Mouse (Mus musculus) stomach, postnatal 0 days (tissue): Measurements from ENCODE around the gene Prkce. TPM values are rescaled to one million over a fixed set of nuclear protein-coding genes. Genes with fewer than 3 reads are reported as not detected.

Source experiments
- ATAC-seq: fragments of 200-750 bp; cut with Nextera tagmentation; 2 replicates; pipeline ENCODE4 v1.8.0; 2017; ENCODE audit not compliant: low FRiP score, low TSS enrichment
- DNase-seq: peaks from one replicate; pipeline ENCODE4 v3.0.0-alpha.2; 2016; ENCODE audit warnings: low spot score
- H3K27ac ChIP-seq: fragments of 300-500 bp; sonication (generic); replicated peaks from 2 replicates; pipeline ENCODE4 v1.5.1; 2014; ENCODE audit warnings: mild to moderate bottlenecking, control low read depth
- H3K27me3 ChIP-seq: fragments of 300-500 bp; sonication (generic); 2 replicates; pipeline ENCODE4 v1.6.1; 2014; ENCODE audit warnings: low read length; ENCODE audit not compliant: control insufficient read depth, insufficient read depth
- H3K36me3 ChIP-seq: fragments of 300-500 bp; sonication (generic); 2 replicates; pipeline ENCODE4 v1.6.1; 2014; ENCODE audit warnings: low read length, mixed read lengths; ENCODE audit not compliant: control insufficient read depth, insufficient read depth
- H3K4me1 ChIP-seq: fragments of 300-500 bp; sonication (generic); replicated peaks from 2 replicates; pipeline ENCODE4 v1.6.1; 2014; ENCODE audit warnings: antibody characterized with exemption; ENCODE audit not compliant: control insufficient read depth, insufficient read depth
- H3K4me2 ChIP-seq: fragments of 300-500 bp; sonication (generic); replicated peaks from 2 replicates; pipeline ENCODE4 v1.6.1; 2014; ENCODE audit warnings: low read depth, mild to moderate bottlenecking, control low read depth, moderate library complexity
- H3K4me3 ChIP-seq: fragments of 300-500 bp; sonication (generic); 2 replicates; pipeline ENCODE4 v1.5.1; 2014; ENCODE audit warnings: low read depth, low read length, control low read depth
- H3K9ac ChIP-seq: fragments of 300-500 bp; sonication (generic); 2 replicates; pipeline ENCODE4 v1.6.1; 2014; ENCODE audit warnings: mild to moderate bottlenecking, low read length, control low read depth, mixed read lengths
- H3K9me3 ChIP-seq: fragments of 300-500 bp; sonication (generic); 2 replicates; pipeline ENCODE4 v1.6.1; 2016; ENCODE audit warnings: low read length; ENCODE audit not compliant: control insufficient read depth
- CTCF ChIP-seq: IDR thresholded peaks from 2 replicates; pipeline ENCODE4 v1.5.1; 2016; ENCODE audit warnings: antibody characterized with exemption, low read depth, mild to moderate bottlenecking, moderate library complexity
- EP300 ChIP-seq: optimal IDR thresholded peaks from 2 replicates; pipeline ENCODE3; 2016; ENCODE audit warnings: antibody characterized with exemption
- WGBS: fragments of 180-500 bp; shearing (Covaris S2); extraction: QIAGEN DNeasy Blood & Tissue Kit; methylation state at CpG from one replicate; pipeline ENCODE4 v1.1.7; 2014; 5-methylcytosine and 5-hydroxymethylcytosine counted together
- polyA plus RNA-seq: library from polyadenylated mRNA; unstranded; fragments of >200 nt; fragmentation: Nextera tagmentation; extraction: Ambion mirVana; gene quantifications from 2 replicates; pipeline ENCODE4 v1.2.1, GENCODE M21; 2015

The Prkce gene
- polyA plus RNA-seq, 1 experiment from 2014 or later: 3.4 TPM

DNA sequence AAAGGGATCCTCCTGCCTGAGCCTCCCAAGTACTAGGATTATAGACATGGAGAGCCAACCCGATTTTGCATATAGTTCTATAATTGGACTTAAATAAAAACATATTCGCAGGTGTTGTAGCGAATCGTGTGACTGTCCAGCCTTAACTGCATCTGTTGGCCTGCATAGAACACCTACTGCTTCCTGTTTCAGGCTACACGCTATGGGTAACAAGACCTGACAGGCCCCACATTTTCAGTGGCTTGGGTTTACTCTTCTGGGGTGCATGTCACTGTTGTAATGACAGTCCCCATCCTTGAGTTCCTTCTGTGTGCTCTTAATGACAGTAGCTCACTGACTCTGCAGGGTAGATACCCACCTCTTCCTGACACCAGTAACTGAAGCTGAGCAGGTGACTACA lies 278.3 kb downstream of the Prkce start:
- ATAC-seq (no peak), DNase-seq (no peak)
- no peaks in the 10 kb centered on the region for H3K36me3 ChIP-seq
- H3K27ac ChIP-seq: no peak overlapping the region
- WGBS: 89% methylated on average over 5 of the region's 5 CpGs
- H3K4me2 ChIP-seq: no peak overlapping the region
- H3K4me1 ChIP-seq: peaks cover 5% of the 10 kb centered on the region
- H3K4me3 ChIP-seq: no peak overlapping the region
- TF ChIP-seq EP300 (no peak), CTCF (no peak)
- H3K9ac ChIP-seq: no peak overlapping the region
- no peaks in the 10 kb centered on the region for H3K9me3 ChIP-seq
- H3K27me3 ChIP-seq: no peaks in the 10 kb centered on the region

DNA sequence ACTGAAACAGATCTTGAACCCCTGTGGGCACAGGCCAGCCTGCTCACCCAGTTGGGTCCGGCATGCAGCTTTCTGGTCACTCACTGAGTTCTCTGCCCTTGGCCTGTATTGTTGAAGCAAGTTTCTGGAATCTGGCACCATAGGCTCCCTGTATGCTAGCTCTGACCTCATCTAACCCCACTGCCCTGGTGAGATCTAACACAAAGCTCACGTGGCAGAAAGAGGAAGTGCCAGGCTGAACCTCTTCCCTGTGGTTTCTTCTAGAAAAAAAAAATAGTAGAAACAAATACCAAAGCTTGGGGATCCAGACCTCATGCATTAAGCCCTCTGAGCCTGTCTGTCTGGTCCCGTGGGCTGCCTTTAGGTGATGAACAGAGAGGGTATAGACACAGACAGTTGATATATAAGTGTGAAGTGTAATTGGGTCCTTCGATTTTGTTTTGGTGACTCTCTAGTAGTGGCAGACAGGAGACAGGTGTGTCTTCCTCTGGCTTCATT lies 279.6 kb downstream of the Prkce start:
- no peak for TF ChIP-seq CTCF
- no peak for TF ChIP-seq EP300
- 73% methylated on average over 4 of the region's 4 CpGs for WGBS
- DNase-seq: no peak
- Histone ChIP-seq H3K9me3 (no peaks in the 10 kb centered on the region), H3K9ac (no peak overlapping the region), H3K36me3 (no peaks in the 10 kb centered on the region), H3K4me1 (peaks cover 5% of the 10 kb centered on the region), H3K27ac (no peak overlapping the region), H3K4me2 (no peak overlapping the region), H3K4me3 (no peak overlapping the region), H3K27me3 (no peaks in the 10 kb centered on the region)
- no peak for ATAC-seq

DNA sequence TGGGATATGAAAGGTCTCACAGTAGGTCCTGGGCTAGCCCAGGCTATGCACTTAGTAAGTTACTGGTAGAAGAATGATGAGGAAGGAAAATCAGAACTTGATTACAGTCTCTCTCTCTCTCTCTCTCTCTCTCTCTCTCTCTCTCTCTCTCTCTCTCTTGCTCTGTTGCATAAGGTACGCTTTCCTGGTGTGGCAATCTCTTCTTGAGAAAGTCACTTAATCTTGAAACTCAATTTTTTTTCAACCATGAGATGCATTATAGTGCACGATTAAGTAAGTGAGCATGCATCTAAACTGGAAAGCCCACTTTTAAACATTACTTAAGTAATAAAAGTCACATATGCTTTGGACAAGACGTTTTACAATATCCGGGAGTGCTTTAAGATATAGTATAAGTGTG lies 285.3 kb downstream of the Prkce start:
- ATAC-seq (no peak), DNase-seq (no peak)
- 75% methylated on average over 4 of the region's 4 CpGs for WGBS
- Histone ChIP-seq H3K4me1 (no peaks in the 10 kb centered on the region), H3K9me3 (no peaks in the 10 kb centered on the region), H3K9ac (no peak overlapping the region), H3K4me3 (no peak overlapping the region), H3K27ac (no peak overlapping the region), H3K36me3 (no peaks in the 10 kb centered on the region), H3K27me3 (no peaks in the 10 kb centered on the region), H3K4me2 (no peak overlapping the region)
- TF ChIP-seq CTCF (no peak), EP300 (no peak)

DNA sequence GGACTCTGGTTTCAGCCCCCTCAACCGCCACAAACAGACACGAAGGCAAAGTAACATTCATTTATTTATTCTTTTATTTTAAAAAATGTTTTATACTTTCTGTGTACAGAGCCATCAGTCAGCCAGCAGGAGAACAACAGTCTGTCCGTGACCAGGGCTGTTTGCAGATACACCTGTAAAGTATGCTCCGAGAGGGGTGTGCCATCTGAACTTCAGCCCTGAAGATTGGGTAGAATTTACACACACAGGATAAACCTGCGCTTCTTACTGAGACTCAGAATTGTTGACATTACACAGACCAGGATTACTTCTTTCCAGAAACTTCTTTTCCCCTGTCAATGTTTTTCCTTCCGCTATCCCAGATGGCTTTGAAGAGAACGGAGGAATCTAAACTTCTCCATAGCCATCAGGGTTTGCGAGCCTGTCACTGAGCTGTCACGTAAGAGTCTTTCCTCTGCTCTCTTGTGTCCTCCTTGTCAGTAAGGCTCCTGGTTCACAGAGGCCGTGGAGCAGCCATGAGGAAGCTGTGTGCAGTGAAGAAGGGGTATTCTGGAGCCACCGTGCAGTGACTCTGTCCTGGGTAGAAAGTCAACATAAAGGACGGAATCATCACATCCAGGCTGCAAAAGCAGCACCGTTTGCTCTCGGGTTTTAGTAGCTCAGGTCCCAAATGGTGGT lies 286.2 kb downstream of the Prkce start:
- no peak for TF ChIP-seq EP300
- TF ChIP-seq CTCF: no peak
- DNase-seq (no peak), ATAC-seq (no peak)
- Histone ChIP-seq H3K4me2 (no peak overlapping the region), H3K9me3 (no peaks in the 10 kb centered on the region), H3K36me3 (no peaks in the 10 kb centered on the region), H3K9ac (no peak overlapping the region), H3K27ac (no peak overlapping the region), H3K4me1 (no peaks in the 10 kb centered on the region), H3K4me3 (no peak overlapping the region), H3K27me3 (no peaks in the 10 kb centered on the region)
- WGBS: 54% methylated on average over 14 of the region's 14 CpGs

DNA sequence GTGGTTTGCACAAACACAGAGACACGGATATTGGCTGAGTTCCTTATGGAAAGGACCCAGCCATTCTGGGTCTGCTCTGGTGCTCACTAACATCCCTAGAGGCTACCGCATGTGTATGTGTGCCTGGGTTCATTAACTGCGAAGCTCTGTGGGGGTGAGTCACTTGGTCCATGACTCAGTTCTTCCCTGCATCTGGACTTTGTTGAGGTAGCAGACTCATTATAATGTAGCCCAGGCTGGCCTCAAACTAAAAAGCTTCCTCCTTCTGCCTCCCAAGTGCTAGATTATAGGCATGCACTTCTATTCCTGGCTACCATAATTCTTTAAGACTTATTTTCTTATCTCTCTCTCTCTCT lies 286.7 kb downstream of the Prkce start:
- no peak overlapping the region for H3K9ac ChIP-seq
- no peak overlapping the region for H3K27ac ChIP-seq
- no peaks in the 10 kb centered on the region for H3K36me3 ChIP-seq
- no peak for DNase-seq
- H3K4me2 ChIP-seq: no peak overlapping the region
- H3K9me3 ChIP-seq: no peaks in the 10 kb centered on the region
- ATAC-seq: 0 out of 2 replicates have a peak, but pooled peaks have one; percentile 40
- TF ChIP-seq EP300 (no peak), CTCF (no peak)
- H3K4me1 ChIP-seq: no peaks in the 10 kb centered on the region
- no peaks in the 10 kb centered on the region for H3K27me3 ChIP-seq
- 57% methylated on average over 3 of the region's 3 CpGs for WGBS
- no peak overlapping the region for H3K4me3 ChIP-seq

DNA sequence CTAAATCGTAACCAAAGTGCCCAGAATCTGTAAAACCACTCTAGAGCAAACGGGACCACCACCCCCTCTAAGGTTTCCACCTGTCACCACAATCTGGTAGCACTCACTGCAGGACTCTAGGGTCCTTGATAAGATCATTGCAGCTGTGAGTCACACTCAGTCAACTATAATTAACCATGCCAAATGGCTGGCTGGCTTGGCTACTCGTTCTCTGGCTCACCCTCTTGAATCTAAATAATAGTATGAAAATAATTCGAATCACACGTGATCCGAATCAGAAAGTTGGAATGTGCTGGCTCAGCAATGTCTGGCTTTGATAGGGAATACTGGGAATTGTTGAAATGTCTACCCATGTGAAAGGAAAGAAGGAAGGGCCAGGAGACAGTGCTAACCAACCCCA lies 288.9 kb downstream of the Prkce start:
- Histone ChIP-seq H3K9ac (no peak overlapping the region), H3K27me3 (no peaks in the 10 kb centered on the region), H3K4me1 (no peaks in the 10 kb centered on the region), H3K4me3 (no peak overlapping the region), H3K27ac (no peak overlapping the region), H3K9me3 (no peaks in the 10 kb centered on the region), H3K4me2 (no peak overlapping the region), H3K36me3 (no peaks in the 10 kb centered on the region)
- no peak for ATAC-seq
- no peak for DNase-seq
- 68% methylated on average over 6 of the region's 6 CpGs for WGBS
- TF ChIP-seq EP300 (no peak), CTCF (no peak)
